Mouse (Mus musculus) limb, embryonic 13.5 days (tissue): ENCODE data around the gene Dtx3. TPM values are rescaled to one million over a fixed set of nuclear protein-coding genes. Genes with fewer than 3 reads are reported as not detected.
"Not testable (repeated sequence)": the region's sequence is repeated elsewhere in the genome, so short reads cannot be mapped to it uniquely, and the experiment has no call there.

ENCODE experiments used
- ATAC-seq: fragments of 200-750 bp; cut with Nextera tagmentation; 2 replicates; pipeline ENCODE4 v1.8.0; 2017; ENCODE audit warnings: low read depth, moderate number of reproducible peaks, moderate TSS enrichment; ENCODE audit not compliant: low FRiP score
- H3K27ac ChIP-seq: fragments of 300-500 bp; sonication (generic); 2 replicates; pipeline ENCODE4 v1.5.1; 2015; ENCODE audit warnings: inconsistent platforms, mild to moderate bottlenecking, moderate library complexity
- H3K27me3 ChIP-seq: fragments of 300-500 bp; sonication (generic); 2 replicates; pipeline ENCODE4 v1.6.1; 2015; ENCODE audit warnings: mild to moderate bottlenecking, inconsistent platforms
- H3K36me3 ChIP-seq: fragments of 300-500 bp; sonication (generic); 2 replicates; pipeline ENCODE4 v1.6.1; 2015; ENCODE audit warnings: inconsistent platforms, mild to moderate bottlenecking, moderate library complexity
- H3K4me1 ChIP-seq: fragments of 300-500 bp; sonication (generic); 2 replicates; pipeline ENCODE4 v1.6.1; 2015; ENCODE audit warnings: inconsistent platforms
- H3K4me2 ChIP-seq: fragments of 300-500 bp; sonication (generic); replicated peaks from 2 replicates; pipeline ENCODE4 v1.6.1; 2015; ENCODE audit warnings: inconsistent platforms, mild to moderate bottlenecking, moderate library complexity
- H3K4me3 ChIP-seq: fragments of 300-500 bp; sonication (generic); 2 replicates; pipeline ENCODE4 v1.5.1; 2015; ENCODE audit warnings: moderate library complexity, mild to moderate bottlenecking, inconsistent platforms
- H3K9ac ChIP-seq: fragments of 300-500 bp; sonication (generic); 2 replicates; pipeline ENCODE4 v1.6.1; 2015; ENCODE audit warnings: mild to moderate bottlenecking, inconsistent platforms
- H3K9me3 ChIP-seq: fragments of 300-500 bp; sonication (generic); 2 replicates; pipeline ENCODE4 v1.6.1; 2016; ENCODE audit warnings: inconsistent platforms
- WGBS: fragments of 180-500 bp; shearing (Covaris S2); methylation state at CpG from one replicate; pipeline ENCODE4 v1.1.7; 2015; 5-methylcytosine and 5-hydroxymethylcytosine counted together
- polyA plus RNA-seq: library from polyadenylated mRNA; unstranded; fragments of >200 nt; fragmentation: Nextera tagmentation; extraction: Ambion mirVana; gene quantifications from 2 replicates; pipeline ENCODE4 v1.2.1, GENCODE M21; 2015

The Dtx3 gene
- polyA plus RNA-seq, 1 experiment from 2014 or later = 173 TPM

- Histone ChIP-seq H3K9ac (no peak overlapping the region), H3K4me3 (no peak overlapping the region), H3K4me1 (peaks cover 14% of the 10 kb centered on the region), H3K27me3 (no peaks in the 10 kb centered on the region), H3K4me2 (no peak overlapping the region), H3K27ac (no peak overlapping the region), H3K36me3 (peaks cover 76% of the 10 kb centered on the region), H3K9me3 (no peaks in the 10 kb centered on the region)
- no peak for ATAC-seq
- 82% methylated on average over 8 of the region's 8 CpGs for WGBS
These were observed 4.8 kb upstream of the Dtx3 start for GRCm38 (mm10) chr10:127200279-127200678.

- no peak for ATAC-seq
- Histone ChIP-seq H3K4me3 (no peak overlapping the region), H3K9ac (no peak overlapping the region), H3K27me3 (no peaks in the 10 kb centered on the region), H3K4me1 (peaks cover 20% of the 10 kb centered on the region), H3K4me2 (no peak overlapping the region), H3K9me3 (no peaks in the 10 kb centered on the region), H3K27ac (no peak overlapping the region), H3K36me3 (peaks cover 68% of the 10 kb centered on the region)
- WGBS = 84% methylated on average over 11 of the region's 11 CpGs
These were observed 3.9 kb upstream of the Dtx3 start for GRCm38 (mm10) chr10:127199474-127199873.

- 80% methylated on average over 5 of the region's 5 CpGs for WGBS
- peaks cover 65% of the 10 kb centered on the region for H3K36me3 ChIP-seq
- ATAC-seq = no peak
These were observed 3.5 kb upstream of the Dtx3 start for GRCm38 (mm10) chr10:127199068-127199467.

GRCm38 (mm10) chr10:127198492-127198891 is 3.0 kb upstream of the Dtx3 start:
- WGBS = 56% methylated on average over 2 of the region's 2 CpGs
- Histone ChIP-seq H3K36me3 (peaks cover 62% of the 10 kb centered on the region), H3K27ac (no peak overlapping the region), H3K4me1 (peaks cover 24% of the 10 kb centered on the region), H3K9me3 (no peaks in the 10 kb centered on the region), H3K9ac (no peak overlapping the region), H3K27me3 (no peaks in the 10 kb centered on the region), H3K4me3 (no peak overlapping the region), H3K4me2 (no peak overlapping the region)
- ATAC-seq = no peak

More at GRCm38 (mm10) chr10:127199068-127199467, 3.5 kb upstream of the Dtx3 start:
- Histone ChIP-seq H3K27me3 (no peaks in the 10 kb centered on the region), H3K9me3 (no peaks in the 10 kb centered on the region), H3K4me2 (no peak overlapping the region), H3K4me3 (no peak overlapping the region), H3K27ac (peak overlapping the region; percentile 12; the same call in 1 of the 2 replicates), H3K4me1 (peaks cover 24% of the 10 kb centered on the region), H3K9ac (no peak overlapping the region; the same call in 1 of the 2 replicates)

- Histone ChIP-seq H3K9ac (no peak overlapping the region), H3K9me3 (no peaks in the 10 kb centered on the region), H3K27ac (peak overlapping the region; percentile 67; the same call in 1 of the 2 replicates), H3K4me2 (no peak overlapping the region), H3K27me3 (no peaks in the 10 kb centered on the region), H3K4me1 (peaks cover 31% of the 10 kb centered on the region), H3K4me3 (no peak overlapping the region), H3K36me3 (peaks cover 62% of the 10 kb centered on the region)
- ATAC-seq = no peak
- WGBS = 85% methylated on average over 11 of the region's 11 CpGs
These were observed 2.1 kb upstream of the Dtx3 start for GRCm38 (mm10) chr10:127197505-127198110.

GRCm38 (mm10) chr10:127197104-127197503 is 1.6 kb upstream of the Dtx3 start:
- Histone ChIP-seq H3K4me3 (no peak overlapping the region), H3K4me2 (no peak overlapping the region), H3K9ac (no peak overlapping the region), H3K27ac (peak overlapping the region; percentile 67), H3K27me3 (no peaks in the 10 kb centered on the region), H3K36me3 (peaks cover 61% of the 10 kb centered on the region), H3K9me3 (no peaks in the 10 kb centered on the region), H3K4me1 (peaks cover 35% of the 10 kb centered on the region)
- no peak for ATAC-seq
- WGBS = 88% methylated on average over 8 of the region's 8 CpGs

GRCm38 (mm10) chr10:127196392-127196791 is 864 bp upstream of the Dtx3 start:
- peak overlapping the region; percentile 90 for H3K4me3 ChIP-seq
- peak overlapping the region; percentile 94 for H3K9ac ChIP-seq
- peaks cover 36% of the 10 kb centered on the region for H3K4me1 ChIP-seq
- H3K36me3 ChIP-seq = peaks cover 60% of the 10 kb centered on the region
- H3K27me3 ChIP-seq = no peaks in the 10 kb centered on the region
- peak; percentile 83 for ATAC-seq
- H3K27ac ChIP-seq = peak overlapping the region; percentile 94
- peak overlapping the region; percentile 86 for H3K4me2 ChIP-seq
- 2% methylated on average over 5 of the region's 5 CpGs for WGBS
- no peaks in the 10 kb centered on the region for H3K9me3 ChIP-seq

- Histone ChIP-seq H3K4me2 (peak overlapping the region; percentile 86), H3K4me1 (peaks cover 51% of the 10 kb centered on the region), H3K4me3 (peak overlapping the region; percentile 90), H3K9me3 (no peaks in the 10 kb centered on the region), H3K36me3 (peaks cover 55% of the 10 kb centered on the region), H3K9ac (peak overlapping the region; percentile 94), H3K27ac (peak overlapping the region; percentile 94), H3K27me3 (no peaks in the 10 kb centered on the region)
- 0 out of 2 replicates have a peak, but pooled peaks have one; percentile 12 for ATAC-seq
- 14% methylated on average over 22 of the region's 22 CpGs for WGBS
These were observed 850 bp downstream of the Dtx3 start for GRCm38 (mm10) chr10:127194428-127195327.

GRCm38 (mm10) chr10:127193011-127193410 is 2.5 kb downstream of the Dtx3 start:
- H3K4me3 ChIP-seq = no peak overlapping the region
- ATAC-seq = no peak
- H3K36me3 ChIP-seq = peaks cover 39% of the 10 kb centered on the region
- H3K4me2 ChIP-seq = no peak overlapping the region
- no peaks in the 10 kb centered on the region for H3K9me3 ChIP-seq
- H3K4me1 ChIP-seq = peaks cover 52% of the 10 kb centered on the region
- H3K27ac ChIP-seq = no peak overlapping the region
- no peaks in the 10 kb centered on the region for H3K27me3 ChIP-seq
- no peak overlapping the region for H3K9ac ChIP-seq
- 79% methylated on average over 9 of the region's 9 CpGs for WGBS

- 75% methylated on average over 1 of the region's 1 CpGs for WGBS
- H3K9ac ChIP-seq, ATAC-seq, H3K9me3 ChIP-seq, H3K27me3 ChIP-seq, H3K4me3 ChIP-seq, H3K27ac ChIP-seq, H3K4me2 ChIP-seq: not testable (repeated sequence)
- H3K4me1 ChIP-seq = peaks cover 58% of the 10 kb centered on the region
- H3K36me3 ChIP-seq = peaks cover 31% of the 10 kb centered on the region
These were observed 3.5 kb downstream of the Dtx3 start for GRCm38 (mm10) chr10:127192057-127192328.

- H3K36me3 ChIP-seq = peaks cover 37% of the 10 kb centered on the region
- no peak overlapping the region for H3K9ac ChIP-seq
- H3K4me1 ChIP-seq = peaks cover 52% of the 10 kb centered on the region
- H3K4me3 ChIP-seq = no peak overlapping the region; the same call in 1 of the 2 replicates
- ATAC-seq = no peak
- no peaks in the 10 kb centered on the region for H3K27me3 ChIP-seq
- 82% methylated on average over 19 of the region's 19 CpGs for WGBS
- H3K27ac ChIP-seq = peak overlapping the region; percentile 95; the same call in 1 of the 2 replicates
- H3K4me2 ChIP-seq = no peak overlapping the region
- no peaks in the 10 kb centered on the region for H3K9me3 ChIP-seq
These were observed 4.1 kb downstream of the Dtx3 start for GRCm38 (mm10) chr10:127191191-127192056.
